Mouse (Mus musculus) kidney, embryonic 15.5 days (tissue): ENCODE measurements around the gene Sbds. TPM values are rescaled to one million over a fixed set of nuclear protein-coding genes. Genes with fewer than 3 reads are reported as not detected.

Source experiments
- ATAC-seq: fragments of 200-750 bp; cut with Nextera tagmentation; replicated peaks from 2 replicates; pipeline ENCODE4 v1.8.0; 2017; ENCODE audit warnings: moderate TSS enrichment; ENCODE audit not compliant: low FRiP score
- H3K27ac ChIP-seq: fragments of 300-500 bp; sonication (generic); 2 replicates; pipeline ENCODE4 v1.5.1; 2015; ENCODE audit warnings: mild to moderate bottlenecking, inconsistent platforms
- H3K27me3 ChIP-seq: fragments of 300-500 bp; sonication (generic); 2 replicates; pipeline ENCODE4 v1.6.1; 2015; ENCODE audit warnings: inconsistent platforms
- H3K36me3 ChIP-seq: fragments of 300-500 bp; sonication (generic); 2 replicates; pipeline ENCODE4 v1.6.1; 2015; ENCODE audit warnings: inconsistent platforms
- H3K4me1 ChIP-seq: fragments of 300-500 bp; sonication (generic); 2 replicates; pipeline ENCODE4 v1.6.1; 2015; ENCODE audit warnings: inconsistent platforms
- H3K4me2 ChIP-seq: fragments of 300-500 bp; sonication (generic); 2 replicates; pipeline ENCODE4 v1.6.1; 2015; ENCODE audit warnings: moderate library complexity, mild to moderate bottlenecking, inconsistent platforms
- H3K4me3 ChIP-seq: fragments of 300-500 bp; sonication (generic); replicated peaks from 2 replicates; pipeline ENCODE4 v1.5.1; 2015; ENCODE audit warnings: mild to moderate bottlenecking, inconsistent platforms
- H3K9ac ChIP-seq: fragments of 300-500 bp; sonication (generic); 2 replicates; pipeline ENCODE4 v1.6.1; 2015; ENCODE audit warnings: mild to moderate bottlenecking, inconsistent platforms
- H3K9me3 ChIP-seq: fragments of 300-500 bp; sonication (generic); replicated peaks from 2 replicates; pipeline ENCODE4 v1.6.1; 2016; ENCODE audit warnings: inconsistent platforms
- WGBS: fragments of 180-500 bp; shearing (Covaris S2); methylation state at CpG from one replicate; pipeline ENCODE4 v1.1.7; 2015; ENCODE audit warnings: mixed read lengths; 5-methylcytosine and 5-hydroxymethylcytosine counted together
- polyA plus RNA-seq: library from polyadenylated mRNA; unstranded; fragments of >200 nt; fragmentation: Nextera tagmentation; extraction: Ambion mirVana; gene quantifications from 2 replicates; pipeline ENCODE4 v1.2.1, GENCODE M21; 2015

Gene Sbds
- polyA plus RNA-seq, 1 experiment from 2014 or later = 75.3 TPM

- Histone ChIP-seq H3K27ac (peak overlapping the region; percentile 85), H3K4me3 (peak overlapping the region; percentile 81), H3K27me3 (no peaks in the 10 kb centered on the region), H3K4me1 (peaks cover 25% of the 10 kb centered on the region), H3K36me3 (peaks cover 49% of the 10 kb centered on the region), H3K9me3 (no peaks in the 10 kb centered on the region), H3K4me2 (peak overlapping the region; percentile 69), H3K9ac (peak overlapping the region; percentile 85)
- ATAC-seq = no peak
- 11% methylated on average over 19 of the region's 19 CpGs for WGBS
These were observed 940 bp downstream of the Sbds start for GRCm38 (mm10) chr5:130254164-130255016.

GRCm38 (mm10) chr5:130247823-130248222 is 7.5 kb downstream of the Sbds start:
- Histone ChIP-seq H3K27me3 (no peaks in the 10 kb centered on the region), H3K27ac (no peak overlapping the region), H3K4me2 (no peak overlapping the region), H3K9me3 (no peaks in the 10 kb centered on the region), H3K9ac (no peak overlapping the region), H3K4me1 (no peaks in the 10 kb centered on the region), H3K36me3 (peaks cover 100% of the 10 kb centered on the region), H3K4me3 (no peak overlapping the region)
- ATAC-seq = no peak
- WGBS = 69% methylated on average over 5 of the region's 5 CpGs

DNA sequence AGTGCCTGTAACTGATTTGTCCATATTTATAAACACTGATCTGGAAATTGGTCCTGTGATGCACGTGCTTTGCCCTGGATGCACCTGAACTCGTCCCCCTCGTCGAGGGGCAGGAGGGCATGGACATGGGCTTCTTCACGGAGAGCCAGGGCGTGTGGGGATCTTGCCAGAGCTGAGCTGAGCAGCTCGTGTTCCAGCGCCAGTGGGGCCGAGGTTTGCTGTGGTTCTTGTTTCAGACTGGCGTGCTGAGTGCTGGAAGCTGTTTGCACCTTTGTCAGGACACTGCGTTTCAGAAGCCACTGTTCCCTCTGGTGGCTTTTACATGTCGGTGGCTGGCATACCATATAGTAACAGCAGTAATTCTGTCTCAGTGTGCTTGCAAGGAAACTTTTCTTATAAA is 13.9 kb downstream of the Sbds start:
- H3K4me1 ChIP-seq = no peaks in the 10 kb centered on the region
- no peak overlapping the region for H3K9ac ChIP-seq
- no peaks in the 10 kb centered on the region for H3K9me3 ChIP-seq
- no peak overlapping the region for H3K4me2 ChIP-seq
- WGBS = 93% methylated on average over 12 of the region's 12 CpGs
- peaks cover 98% of the 10 kb centered on the region for H3K36me3 ChIP-seq
- H3K27me3 ChIP-seq = no peaks in the 10 kb centered on the region
- ATAC-seq = no peak
- H3K4me3 ChIP-seq = no peak overlapping the region
- no peak overlapping the region for H3K27ac ChIP-seq

DNA sequence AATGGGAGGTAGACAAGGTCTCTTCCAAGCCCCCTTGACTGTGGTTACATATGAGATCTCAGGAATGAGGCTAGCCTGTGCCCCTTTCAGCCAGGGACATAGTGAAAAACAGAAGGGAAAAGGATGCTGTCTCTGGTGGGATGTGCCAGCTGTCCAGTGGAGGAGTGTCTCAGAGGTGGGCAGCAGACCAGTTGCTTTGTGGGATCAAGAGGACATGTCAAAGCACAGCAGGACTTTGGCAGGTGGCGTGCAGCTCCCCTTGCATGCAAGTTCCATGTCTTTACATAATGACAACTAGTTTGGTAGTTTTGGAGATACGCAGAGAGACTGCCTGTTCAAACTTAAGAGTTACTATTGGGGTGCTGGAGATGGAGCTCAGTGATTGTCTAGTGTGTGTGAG is 15.5 kb downstream of the Sbds start:
- Histone ChIP-seq H3K27ac (no peak overlapping the region), H3K27me3 (no peaks in the 10 kb centered on the region), H3K4me1 (no peaks in the 10 kb centered on the region), H3K4me3 (no peak overlapping the region), H3K4me2 (no peak overlapping the region), H3K9ac (no peak overlapping the region), H3K36me3 (peaks cover 98% of the 10 kb centered on the region), H3K9me3 (no peaks in the 10 kb centered on the region)
- 94% methylated on average over 2 of the region's 2 CpGs for WGBS
- no peak for ATAC-seq

- WGBS = 88% methylated on average over 7 of the region's 7 CpGs
- H3K4me3 ChIP-seq = no peak overlapping the region
- no peak overlapping the region for H3K9ac ChIP-seq
- H3K4me1 ChIP-seq = no peaks in the 10 kb centered on the region
- no peaks in the 10 kb centered on the region for H3K9me3 ChIP-seq
- H3K27ac ChIP-seq = no peak overlapping the region
- H3K4me2 ChIP-seq = no peak overlapping the region
- peaks cover 98% of the 10 kb centered on the region for H3K36me3 ChIP-seq
- no peak for ATAC-seq
- H3K27me3 ChIP-seq = no peaks in the 10 kb centered on the region
These were observed 16.1 kb downstream of the Sbds start for GRCm38 (mm10) chr5:130239236-130239635.

- no peaks in the 10 kb centered on the region for H3K27me3 ChIP-seq
- 95% methylated on average over 8 of the region's 8 CpGs for WGBS
- ATAC-seq = no peak
- no peak overlapping the region for H3K9ac ChIP-seq
- no peak overlapping the region for H3K4me2 ChIP-seq
- no peaks in the 10 kb centered on the region for H3K4me1 ChIP-seq
- no peak overlapping the region for H3K4me3 ChIP-seq
- H3K9me3 ChIP-seq = no peaks in the 10 kb centered on the region
- peaks cover 98% of the 10 kb centered on the region for H3K36me3 ChIP-seq
- no peak overlapping the region for H3K27ac ChIP-seq
These were observed 19.0 kb downstream of the Sbds start for GRCm38 (mm10) chr5:130236302-130236701.

DNA sequence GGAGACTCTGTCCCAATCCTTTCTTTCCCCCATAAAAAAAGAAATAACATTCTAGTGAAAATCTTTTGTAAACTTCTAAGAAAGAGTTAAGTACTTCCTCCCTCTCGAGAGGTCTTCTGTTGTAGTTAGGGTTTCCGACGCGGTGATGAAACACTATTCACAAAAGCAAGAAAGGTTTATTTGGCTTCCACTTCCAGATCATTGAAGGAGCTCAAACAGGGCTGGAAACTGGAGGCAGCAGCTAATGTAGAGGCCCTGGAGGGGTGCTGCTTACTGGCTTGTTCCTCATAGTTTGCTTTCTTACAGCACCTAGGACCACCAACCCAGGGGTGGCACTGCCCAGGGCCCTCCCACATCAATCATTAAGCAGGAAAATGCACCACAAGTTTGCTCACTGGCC is 27.2 kb downstream of the Sbds start:
- Histone ChIP-seq H3K4me2 (no peak overlapping the region), H3K27me3 (no peaks in the 10 kb centered on the region), H3K9ac (no peak overlapping the region), H3K9me3 (no peaks in the 10 kb centered on the region), H3K4me1 (peaks cover 15% of the 10 kb centered on the region), H3K36me3 (peaks cover 45% of the 10 kb centered on the region), H3K4me3 (no peak overlapping the region), H3K27ac (no peak overlapping the region)
- WGBS = 73% methylated on average over 4 of the region's 4 CpGs
- no peak for ATAC-seq

- Histone ChIP-seq H3K4me3 (no peak overlapping the region), H3K27me3 (no peaks in the 10 kb centered on the region), H3K9me3 (no peaks in the 10 kb centered on the region), H3K27ac (no peak overlapping the region), H3K9ac (no peak overlapping the region), H3K4me1 (peaks cover 17% of the 10 kb centered on the region), H3K4me2 (no peak overlapping the region), H3K36me3 (peaks cover 32% of the 10 kb centered on the region)
- no peak for ATAC-seq
- 89% methylated on average over 3 of the region's 3 CpGs for WGBS
These were observed 28.5 kb downstream of the Sbds start for GRCm38 (mm10) chr5:130226790-130227189.

GRCm38 (mm10) chr5:130222146-130223004 is 33.0 kb downstream of the Sbds start:
- peaks cover 3% of the 10 kb centered on the region; the same call in 1 of the 2 replicates for H3K36me3 ChIP-seq
- no peaks in the 10 kb centered on the region for H3K27me3 ChIP-seq
- H3K9me3 ChIP-seq = no peaks in the 10 kb centered on the region
- H3K4me1 ChIP-seq = peaks cover 26% of the 10 kb centered on the region
- H3K4me2 ChIP-seq = peak overlapping the region; percentile 73
- peak overlapping the region; percentile 99 for H3K4me3 ChIP-seq
- ATAC-seq = peak; percentile 88
- WGBS = under 1% methylated on average over 88 of the region's 88 CpGs
- H3K27ac ChIP-seq = peak overlapping the region; percentile 92
- H3K9ac ChIP-seq = peak overlapping the region; percentile 99

DNA sequence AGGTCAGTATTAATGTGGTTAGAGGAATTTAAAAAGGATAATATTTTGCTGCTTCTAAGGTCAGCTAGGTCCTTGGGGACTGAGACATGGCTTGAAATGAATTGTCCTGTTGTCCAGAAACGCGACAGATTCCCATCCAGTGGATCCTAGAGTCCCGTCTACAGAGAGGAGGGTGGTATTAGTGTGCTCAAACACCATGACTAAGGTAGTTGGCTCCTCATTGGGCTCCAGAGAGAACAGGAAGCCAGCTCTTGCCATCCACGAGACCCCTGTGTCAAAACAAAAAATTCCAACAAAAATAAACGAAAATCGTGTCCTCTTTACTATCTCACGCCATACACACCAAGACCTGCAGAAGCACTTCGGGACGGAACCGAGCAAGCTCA is 33.6 kb downstream of the Sbds start:
- Histone ChIP-seq H3K27ac (peak overlapping the region; percentile 92), H3K4me1 (peaks cover 23% of the 10 kb centered on the region), H3K9me3 (no peaks in the 10 kb centered on the region), H3K27me3 (no peaks in the 10 kb centered on the region), H3K36me3 (peaks cover 3% of the 10 kb centered on the region; the same call in 1 of the 2 replicates), H3K9ac (peak overlapping the region; percentile 99), H3K4me2 (peak overlapping the region; percentile 73), H3K4me3 (peak overlapping the region; percentile 99)
- 1% methylated on average over 10 of the region's 10 CpGs for WGBS
- peak; percentile 67 for ATAC-seq

DNA sequence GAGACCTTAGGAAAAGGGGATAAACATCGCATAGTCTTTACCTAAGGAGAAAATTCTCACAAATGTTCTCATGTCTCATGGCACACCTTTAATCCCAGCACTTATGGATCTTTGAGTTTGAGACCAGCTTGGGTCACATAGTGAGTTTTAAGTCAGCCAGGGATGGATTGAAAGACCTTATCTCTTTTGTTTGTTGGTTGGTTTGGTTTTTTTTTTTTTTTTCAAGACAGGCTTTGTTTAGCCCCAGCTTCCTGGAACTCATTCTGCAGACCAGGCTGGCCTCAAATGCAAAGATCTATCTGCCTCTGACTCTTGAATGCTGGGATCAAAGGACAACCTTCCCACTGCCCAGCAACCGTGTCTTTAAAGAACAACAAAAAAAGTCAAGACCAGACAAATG is 34.0 kb downstream of the Sbds start:
- WGBS = 49% methylated on average over 2 of the region's 2 CpGs
- H3K4me2 ChIP-seq = peak overlapping the region; percentile 73
- H3K27me3 ChIP-seq = no peaks in the 10 kb centered on the region
- H3K9ac ChIP-seq = peak overlapping the region; percentile 99; the same call in 1 of the 2 replicates
- H3K36me3 ChIP-seq = peaks cover 3% of the 10 kb centered on the region; the same call in 1 of the 2 replicates
- H3K4me1 ChIP-seq = peaks cover 23% of the 10 kb centered on the region
- H3K4me3 ChIP-seq = peak overlapping the region; percentile 99
- H3K9me3 ChIP-seq = no peaks in the 10 kb centered on the region
- peak overlapping the region; percentile 92; the same call in 1 of the 2 replicates for H3K27ac ChIP-seq
- ATAC-seq = no peak

DNA sequence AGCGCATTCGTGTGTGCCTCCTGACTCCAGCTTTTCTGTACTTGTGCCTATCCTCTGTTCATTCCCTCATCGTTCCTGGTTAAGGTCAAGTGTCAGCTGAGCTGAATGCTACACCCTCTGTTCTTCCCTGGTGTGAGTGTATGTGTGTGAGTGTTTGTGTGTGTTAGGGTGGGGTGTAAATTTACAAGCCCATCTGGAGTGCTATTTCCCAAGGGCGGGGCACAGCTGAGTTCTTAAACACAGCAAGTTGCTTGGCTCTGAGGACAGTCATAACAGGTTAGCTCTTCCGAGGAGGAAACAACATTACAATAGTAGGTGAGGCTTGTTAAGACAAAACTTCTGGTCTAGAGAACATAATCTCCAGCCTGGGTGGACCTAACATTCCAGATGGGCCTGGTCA is 37.0 kb downstream of the Sbds start:
- 87% methylated on average over 5 of the region's 5 CpGs for WGBS

More for the DNA sequence above, 37.0 kb downstream of the Sbds start:
- Histone ChIP-seq H3K4me2 (no peak overlapping the region), H3K27ac (no peak overlapping the region), H3K36me3 (peaks cover 17% of the 10 kb centered on the region), H3K27me3 (no peaks in the 10 kb centered on the region), H3K4me1 (peaks cover 13% of the 10 kb centered on the region), H3K9me3 (no peaks in the 10 kb centered on the region), H3K4me3 (no peak overlapping the region), H3K9ac (no peak overlapping the region)
- ATAC-seq = no peak
